Mouse (Mus musculus) megakaryocyte, embryonic 14.5 days (primary cell): Measurements from ENCODE around the gene Hadhb.

Experiments
- FLI1 ChIP-seq: IDR thresholded peaks from 2 replicates; pipeline ENCODE4 v1.6.1; 2012; ENCODE audit warnings: low read length, inconsistent platforms, mixed read lengths
- GATA1 ChIP-seq: IDR thresholded peaks from 3 replicates; pipeline ENCODE4 v1.6.1; 2012; ENCODE audit warnings: mixed read lengths, low read length, inconsistent platforms, borderline replicate concordance

- no peak for TF ChIP-seq GATA1
- no peak for TF ChIP-seq FLI1
Observed at GRCm38 (mm10) chr5:30205034-30205433, 50.0 kb downstream of the Hadhb start.
